Mouse (Mus musculus): ENCODE results near the gene Col16a1.

Col16a1 gene

GRCm38 (mm10) chr4:130082211-130082610, 34.6 kb downstream of the Col16a1 start:
- DNase-seq (ENCODE audit: low spot score in 2 of 2): no peak

DNA sequence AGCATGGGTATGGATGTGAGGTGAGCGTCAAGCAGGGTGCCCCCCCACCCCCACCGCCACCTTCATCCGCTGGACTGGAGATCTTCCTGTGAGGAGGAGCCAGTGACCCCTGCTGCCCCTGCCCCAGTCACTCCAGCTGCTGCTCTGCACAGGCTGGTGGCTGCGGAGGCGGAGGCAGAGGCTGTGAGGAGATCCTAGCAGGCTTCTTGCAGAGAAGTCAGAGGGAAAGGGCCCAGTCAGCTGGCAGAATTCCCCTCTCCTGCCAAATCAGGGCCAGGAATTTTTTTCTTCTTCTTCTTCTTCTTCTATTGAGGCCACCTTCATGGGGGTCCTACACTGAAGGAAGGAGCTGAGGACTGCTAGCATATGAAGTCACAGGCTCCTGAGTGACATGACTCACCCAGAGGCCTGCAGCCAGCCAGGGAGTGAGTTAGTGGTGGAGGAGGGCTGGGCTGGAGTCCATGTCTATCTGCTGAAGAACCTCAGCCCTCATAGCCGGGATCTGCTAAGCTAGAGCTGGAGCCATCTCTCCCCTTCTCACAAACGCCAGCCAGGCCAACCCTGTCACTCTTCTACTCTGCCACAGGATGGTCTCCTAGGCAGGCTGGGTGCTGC, 36.8 kb downstream of the Col16a1 start:
- no peak for DNase-seq (ENCODE audit: low spot score in 2 of 2)

GRCm38 (mm10) chr4:130085246-130085820, 37.7 kb downstream of the Col16a1 start:
- DNase-seq (ENCODE audit: low spot score in 2 of 2): no peak

DNA sequence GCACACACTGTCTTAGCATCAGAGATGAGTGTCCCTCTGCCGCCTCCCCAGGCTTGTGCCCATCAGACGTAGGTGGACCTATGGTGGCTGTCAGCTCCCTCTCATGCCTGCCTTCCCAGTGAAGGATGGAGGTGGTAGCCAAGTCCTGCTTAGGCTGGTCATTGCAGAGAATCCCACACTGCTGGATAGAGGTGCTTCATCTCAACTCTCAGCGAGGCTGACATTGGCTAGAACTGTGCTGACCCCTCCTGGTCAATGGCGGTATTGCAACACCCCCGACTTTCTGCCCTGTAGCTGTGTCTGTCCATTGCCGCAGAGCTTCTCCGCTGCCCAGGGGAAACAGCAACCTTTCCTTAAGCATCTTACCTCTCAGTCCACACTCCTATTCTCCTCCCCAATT, 39.7 kb downstream of the Col16a1 start:
- peak; percentile 90 to 93 for DNase-seq (ENCODE audit: low spot score in 2 of 2)

GRCm38 (mm10) chr4:130095137-130095536, 47.5 kb downstream of the Col16a1 start:
- no peak for DNase-seq (ENCODE audit: low spot score in 2 of 2)

DNA sequence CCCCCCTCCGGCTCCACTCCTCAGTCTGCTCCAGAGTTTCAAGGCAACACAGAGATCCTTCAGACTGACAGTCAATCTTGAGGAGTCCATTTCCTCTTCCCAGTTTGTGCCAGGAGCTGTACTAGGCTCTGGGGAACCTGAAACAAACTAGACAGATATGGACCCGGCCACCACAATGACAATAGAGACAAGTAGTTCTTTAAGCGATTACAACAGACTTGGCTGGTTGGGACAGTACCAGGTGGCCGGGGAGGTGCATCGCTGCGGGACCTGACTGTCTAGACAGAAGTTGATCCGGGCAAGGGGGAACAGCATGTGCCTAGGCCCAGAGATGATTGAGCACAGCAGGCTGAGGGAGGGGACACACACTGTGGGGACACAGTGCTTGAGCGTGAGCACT, 53.5 kb downstream of the Col16a1 start:
- DNase-seq (ENCODE audit: low spot score in 2 of 2): no peak

- DNase-seq (ENCODE audit: low spot score in 2 of 2): no peak
Measured at GRCm38 (mm10) chr4:130102111-130102651, 54.5 kb downstream of the Col16a1 start, which contains the start of gene Pef1. TSS of gene Pef1 (plus strand) at chr4:130102558.

DNA sequence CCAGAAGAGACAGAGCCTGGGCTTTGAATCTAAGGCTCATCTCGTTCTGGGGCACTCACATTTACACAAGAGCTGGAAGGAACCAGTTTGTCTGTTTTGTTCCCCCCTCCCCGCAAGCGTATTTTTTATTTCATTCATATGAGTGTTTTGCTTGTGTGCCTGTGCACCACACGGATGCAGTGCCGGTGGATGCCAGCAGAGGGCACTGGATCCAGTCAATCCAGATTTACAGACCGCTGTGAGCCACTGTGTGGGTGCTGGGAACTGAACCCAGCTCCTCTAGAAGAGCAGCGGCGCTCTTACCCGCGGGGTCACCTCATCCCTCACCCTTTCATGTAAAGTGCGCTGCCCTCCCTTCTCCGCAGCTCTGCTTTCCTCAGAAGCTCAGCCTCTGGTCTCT, 56.0 kb downstream of the Col16a1 start:
- DNase-seq (ENCODE audit: low spot score in 2 of 2): no peak

GRCm38 (mm10) chr4:130104584-130104983, 56.9 kb downstream of the Col16a1 start:
- DNase-seq (ENCODE audit: low spot score in 2 of 2): no peak

- no peak for DNase-seq (ENCODE audit: low spot score in 2 of 2)
Measured at GRCm38 (mm10) chr4:130107065-130107443, 59.4 kb downstream of the Col16a1 start.

- peak; percentile 100 for DNase-seq (ENCODE audit: low spot score in 2 of 2)
Measured at GRCm38 (mm10) chr4:130107444-130108131, 59.9 kb downstream of the Col16a1 start.

GRCm38 (mm10) chr4:130108929-130109328, 61.3 kb downstream of the Col16a1 start:
- no peak for DNase-seq (ENCODE audit: low spot score in 2 of 2)

- DNase-seq (ENCODE audit: low spot score in 2 of 2): no peak
Measured at GRCm38 (mm10) chr4:130109666-130110065, 62.0 kb downstream of the Col16a1 start.

DNA sequence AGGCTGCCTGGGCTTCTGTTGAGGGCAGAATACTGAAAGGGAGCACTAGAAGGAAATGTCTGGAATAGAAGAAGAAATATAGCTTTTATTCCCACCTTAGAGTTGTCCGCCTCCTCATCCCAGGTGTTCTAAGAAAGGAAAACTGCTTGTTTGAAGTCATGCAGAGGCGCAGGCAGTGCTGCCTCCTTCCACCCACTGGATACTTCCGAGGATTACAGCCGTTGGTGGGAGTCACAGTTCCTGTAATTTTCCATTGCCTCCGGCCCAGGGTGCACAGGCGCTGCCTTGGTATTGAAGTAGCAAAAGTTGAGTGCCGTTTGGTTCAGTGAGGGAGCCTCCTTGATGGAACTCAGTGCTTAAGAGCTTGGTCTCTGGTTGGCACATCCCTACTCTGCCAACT, 62.5 kb downstream of the Col16a1 start:
- no peak for DNase-seq (ENCODE audit: low spot score in 2 of 2)

- no peak for DNase-seq (ENCODE audit: low spot score in 2 of 2)
Measured at GRCm38 (mm10) chr4:130112299-130112698, 64.7 kb downstream of the Col16a1 start.

- DNase-seq (ENCODE audit: low spot score in 2 of 2): no peak
Measured at GRCm38 (mm10) chr4:130112732-130113131, 65.1 kb downstream of the Col16a1 start.

DNA sequence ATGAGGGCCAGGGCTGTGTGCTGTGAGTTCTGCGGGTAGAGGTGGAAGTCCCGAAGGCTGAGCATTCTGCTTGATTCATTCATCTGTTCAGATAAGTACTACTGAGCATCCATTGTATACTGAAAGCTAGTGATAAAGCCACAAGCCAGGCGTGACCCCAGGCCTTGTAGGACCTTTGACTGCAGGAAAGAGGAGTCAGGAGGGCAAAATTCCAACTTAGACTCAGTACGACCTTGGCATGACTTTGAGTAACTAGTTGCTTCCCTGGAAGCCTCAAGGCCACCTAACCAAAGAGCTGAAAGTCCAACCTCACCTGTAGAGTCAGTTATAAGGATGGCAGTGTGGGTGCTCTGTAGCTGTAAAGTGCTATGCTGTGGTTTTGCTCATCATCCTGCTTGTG, 73.1 kb downstream of the Col16a1 start:
- no peak for DNase-seq (ENCODE audit: low spot score in 2 of 2)

GRCm38 (mm10) chr4:130121560-130121959, 73.9 kb downstream of the Col16a1 start:
- no peak for DNase-seq (ENCODE audit: low spot score in 2 of 2)

DNA sequence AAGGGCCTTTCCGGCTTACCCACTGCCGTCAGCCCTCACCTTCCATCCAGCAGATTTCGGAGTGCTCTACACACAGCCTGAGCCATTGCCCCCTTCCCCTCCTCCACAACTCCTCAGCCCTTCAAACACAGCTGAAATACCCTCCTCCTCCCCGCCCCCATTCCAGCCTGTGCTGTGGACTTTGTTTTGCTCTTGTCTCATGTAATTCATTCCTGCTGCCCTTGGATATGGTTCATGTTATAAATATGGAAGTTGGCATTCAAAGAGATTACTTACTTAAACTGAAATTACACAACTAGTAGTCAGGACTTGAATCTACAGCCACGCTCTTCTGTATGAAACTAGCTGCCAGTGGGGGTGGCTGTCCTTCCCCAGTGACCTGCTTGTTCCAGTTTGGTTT, 75.4 kb downstream of the Col16a1 start:
- DNase-seq (ENCODE audit: low spot score in 2 of 2): no peak

GRCm38 (mm10) chr4:130124110-130124509, 76.5 kb downstream of the Col16a1 start:
- DNase-seq (ENCODE audit: low spot score in 2 of 2): no peak

DNA sequence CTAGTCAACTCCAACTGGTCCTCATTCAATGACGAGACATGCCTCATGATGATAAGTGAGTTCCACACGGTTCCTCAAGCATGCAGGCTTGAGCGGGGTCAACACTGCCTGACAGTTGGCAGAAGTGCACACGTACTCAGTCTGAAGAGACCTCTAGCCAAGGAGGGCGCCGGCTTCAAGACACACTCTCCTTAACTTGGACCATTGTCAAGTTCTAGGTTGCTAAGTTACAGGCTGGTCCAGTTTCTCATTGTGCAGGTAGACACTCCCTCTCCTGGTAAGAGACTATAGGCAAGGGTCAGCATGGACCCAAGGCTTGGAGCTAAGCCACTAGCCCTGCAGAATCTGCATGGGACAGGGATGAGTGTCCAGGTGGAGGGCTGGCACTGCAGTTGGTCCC, 77.5 kb downstream of the Col16a1 start:
- no peak for DNase-seq (ENCODE audit: low spot score in 2 of 2)

- no peak for DNase-seq (ENCODE audit: low spot score in 2 of 2)
Measured at GRCm38 (mm10) chr4:130125935-130126334, 78.3 kb downstream of the Col16a1 start.

- DNase-seq (ENCODE audit: low spot score in 2 of 2): no peak
Measured at GRCm38 (mm10) chr4:130128907-130129306, 81.3 kb downstream of the Col16a1 start.

All from right cerebral cortex, postnatal 10 days (tissue).